Mouse (Mus musculus) kidney, adult 10 weeks (tissue): Measurements from ENCODE around the gene Arfgap3. TPM values are rescaled to one million over a fixed set of nuclear protein-coding genes. Genes with fewer than 3 reads are reported as not detected.

ENCODE experiments used
- polyA plus RNA-seq: library from polyadenylated mRNA; stranded (reverse); fragments of 350-450 nt; fragmentation: Illumina TruSeq; extraction: RNeasy Lipid Tissue Mini Kit (QIAGEN cat#74804); gene quantifications from one replicate; pipeline ENCODE4 v1.2.3, GENCODE M21; 2014; ENCODE audit warnings: low read depth, low replicate concordance

Gene Arfgap3
- 11.6 TPM for polyA plus RNA-seq

GRCm38 (mm10) chr15:83349954-83350711, at the start of gene Arfgap3:
Gene Arfgap3, minus strand, starts transcription at chr15:83350247.

GRCm38 (mm10) chr15:83251176-83252004, 98.7 kb downstream of the Arfgap3 start, which contains the start of gene A4galt:
Gene A4galt, minus strand, starts transcription at chr15:83251774.

Other genes with a start within 250 kb of the Arfgap3 start
- gene Rrp7a, start 227.4 kb downstream of the Arfgap3 start, polyA plus RNA-seq: 0.40 TPM
- gene Poldip3, start 200.9 kb downstream of the Arfgap3 start, polyA plus RNA-seq: 9.7 TPM
- gene Cyb5r3, start 177.7 kb downstream of the Arfgap3 start, polyA plus RNA-seq: 23.2 TPM
- gene A4galt, start 98.5 kb downstream of the Arfgap3 start, polyA plus RNA-seq: 2.5 TPM
- 56.8 TPM for gene Pacsin2, start 114.4 kb upstream of the Arfgap3 start, polyA plus RNA-seq
- gene Ttll1, start 160.6 kb upstream of the Arfgap3 start, polyA plus RNA-seq: 3.8 TPM
- 1.6 TPM for gene Bik, start 176.6 kb upstream of the Arfgap3 start, polyA plus RNA-seq
- gene Tspo, start 213.3 kb upstream of the Arfgap3 start, polyA plus RNA-seq: 0.61 TPM
- gene Mcat, start 213.5 kb upstream of the Arfgap3 start, polyA plus RNA-seq: 2.9 TPM
- gene Ttll12, start 244.9 kb upstream of the Arfgap3 start, polyA plus RNA-seq: 0.81 TPM